Mouse (Mus musculus) testis, adult 2 months (tissue): Measurements from ENCODE around the gene Zcchc7.

ENCODE experiments used
- CTCF ChIP-seq: fragments of 200-500 bp; IDR thresholded peaks from 2 replicates; pipeline ENCODE4 v1.5.1; 2012; ENCODE audit warnings: low read depth, mild to moderate bottlenecking, inconsistent platforms, low read length, moderate library complexity; ENCODE audit not compliant: control insufficient read depth, insufficient read depth, insufficient replicate concordance
- POLR2A ChIP-seq: fragments of 200-500 bp; IDR thresholded peaks from 2 replicates; pipeline ENCODE4 v1.6.1; 2012; ENCODE audit warnings: low read depth, mild to moderate bottlenecking, inconsistent platforms, low read length, moderate library complexity; ENCODE audit not compliant: control insufficient read depth

DNA sequence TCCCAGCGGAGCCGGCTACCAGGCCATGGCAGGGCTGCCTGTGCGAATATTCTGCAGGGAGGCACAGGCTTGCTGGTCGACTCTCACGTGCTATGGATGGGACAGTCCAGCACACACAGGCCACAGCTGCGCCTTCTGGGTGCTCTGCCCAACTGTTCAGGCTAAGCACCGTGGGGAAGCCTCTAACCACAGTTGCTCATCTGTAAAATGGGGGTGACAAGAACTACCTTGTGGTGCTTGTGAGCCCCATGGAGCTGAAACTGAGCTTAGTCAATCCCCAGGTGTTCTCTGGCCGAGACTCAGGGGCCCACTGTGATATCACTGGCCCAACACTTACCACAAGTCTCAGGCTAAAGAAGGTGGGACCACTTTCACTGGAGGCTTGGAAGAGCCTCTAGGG is 211.7 kb downstream of the Zcchc7 start:
- TF ChIP-seq POLR2A (no peak), CTCF (no peak)
